Mouse (Mus musculus) C2C12 (cell line): ENCODE measurements around the gene Sdr9c7.
"Not testable (repeated sequence)": the region's sequence is repeated elsewhere in the genome, so short reads cannot be mapped to it uniquely, and the experiment has no call there.

Experiments used
- CEBPB ChIP-seq: IDR thresholded peaks from one replicate; pipeline ENCODE4 v1.6.1; 2011; ENCODE audit warnings: low read depth, mild to moderate bottlenecking, control low read depth, moderate library complexity
- CTCF ChIP-seq: IDR thresholded peaks from one replicate; pipeline ENCODE4 v1.5.1; 2011; ENCODE audit not compliant: control insufficient read depth, insufficient read depth, insufficient read length
- FOSL1 ChIP-seq: IDR thresholded peaks from one replicate; pipeline ENCODE4 v1.8.0; 2011; ENCODE audit warnings: mild to moderate bottlenecking, low read length; ENCODE audit not compliant: poor library complexity, insufficient read depth, severe bottlenecking
- MAX ChIP-seq: IDR thresholded peaks from one replicate; pipeline ENCODE4 v1.6.1; 2011; ENCODE audit warnings: mild to moderate bottlenecking, control low read depth
- MYOD1 ChIP-seq: IDR thresholded peaks from one replicate; pipeline ENCODE4 v1.6.1; 2011; ENCODE audit warnings: low read depth; ENCODE audit not compliant: control insufficient read depth, insufficient read length
- MYOG ChIP-seq: IDR thresholded peaks from one replicate; pipeline ENCODE4 v1.6.1; 2011; ENCODE audit not compliant: control insufficient read depth, insufficient read length; ENCODE audit errors: extremely low read depth
- USF1 ChIP-seq: IDR thresholded peaks from one replicate; pipeline ENCODE4 v1.6.1; 2011; ENCODE audit warnings: low read depth, mild to moderate bottlenecking, control low read depth, moderate library complexity

DNA sequence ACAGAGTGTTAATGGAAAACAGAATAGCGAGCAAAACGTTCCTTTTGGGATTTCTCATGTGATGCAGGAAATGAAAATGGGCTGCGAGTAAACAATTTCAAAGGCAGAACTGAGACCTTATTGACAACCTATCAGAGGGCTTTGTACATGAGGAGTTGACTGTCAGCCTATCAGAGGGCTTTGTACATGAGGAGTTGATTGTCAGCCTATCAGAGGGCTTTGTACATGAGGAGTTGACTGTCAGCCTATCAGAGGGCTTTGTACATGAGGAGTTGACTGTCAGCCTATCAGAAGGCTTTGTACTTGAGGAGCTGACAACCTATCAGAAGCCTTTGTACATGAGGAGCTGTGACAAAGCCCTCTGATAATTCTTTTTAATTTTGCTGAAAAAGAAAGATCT lies 18.9 kb downstream of the Sdr9c7 start:
- TF ChIP-seq CTCF, USF1, FOSL1, MAX, CEBPB, MYOD1, MYOG: not testable (repeated sequence)
